Mouse (Mus musculus) liver, embryonic 14.5 days (tissue): ENCODE data around the gene Taf6l. TPM values are rescaled to one million over a fixed set of nuclear protein-coding genes. Genes with fewer than 3 reads are reported as not detected.

Experiments used
- ATAC-seq: fragments of 200-750 bp; cut with Nextera tagmentation; 2 replicates; pipeline ENCODE4 v1.8.0; 2017; ENCODE audit warnings: moderate number of reproducible peaks, mild to moderate bottlenecking, moderate library complexity; ENCODE audit not compliant: insufficient read depth
- DNase-seq, 3 experiments: peaks; one replicate each; pipeline ENCODE4 v3.0.0-alpha.2; 2012 to 2013; ENCODE audit warnings: low read depth in 3 of 3, low spot score in 3 of 3
- H3K27ac ChIP-seq: fragments of 300-500 bp; sonication (generic); 2 replicates; pipeline ENCODE4 v1.5.1; 2014; ENCODE audit warnings: moderate library complexity, mild to moderate bottlenecking, control low read depth, inconsistent platforms
- H3K27me3 ChIP-seq: fragments of 300-500 bp; sonication (generic); 2 replicates; pipeline ENCODE4 v1.6.1; 2014; ENCODE audit warnings: mild to moderate bottlenecking, low read length, moderate library complexity; ENCODE audit not compliant: control insufficient read depth, insufficient read depth
- H3K36me3 ChIP-seq: fragments of 300-500 bp; sonication (generic); replicated peaks from 2 replicates; pipeline ENCODE4 v1.6.1; 2014; ENCODE audit warnings: low read depth; ENCODE audit not compliant: control insufficient read depth, insufficient read depth
- H3K4me1 ChIP-seq, 2 experiments: fragments of 200-500 bp in 1 of 2; fragments of 300-500 bp in 1 of 2; sonication (generic) in 1 of 2; replicated peaks; 2 replicates each; pipeline ENCODE4 v1.6.1; 2012 to 2014; ENCODE audit warnings: antibody characterized with exemption in 1 of 2, inconsistent platforms in 1 of 2, low read length in 1 of 2; ENCODE audit not compliant: control insufficient read depth in 2 of 2, insufficient read depth in 2 of 2
- H3K4me2 ChIP-seq: fragments of 300-500 bp; sonication (generic); 2 replicates; pipeline ENCODE4 v1.6.1; 2014; ENCODE audit warnings: low read depth, mild to moderate bottlenecking, control low read depth, moderate library complexity
- H3K4me3 ChIP-seq, 2 experiments: fragments of 200-500 bp in 1 of 2; fragments of 300-500 bp in 1 of 2; sonication (generic) in 1 of 2; 2 replicates each; pipeline ENCODE4 v1.5.1; 2012 to 2014; ENCODE audit warnings: low read depth in 2 of 2, low read length in 2 of 2, mild to moderate bottlenecking in 2 of 2, control low read depth in 1 of 2, inconsistent platforms in 1 of 2, moderate library complexity in 1 of 2; ENCODE audit not compliant: insufficient read depth in 1 of 2
- H3K9ac ChIP-seq: fragments of 300-500 bp; sonication (generic); replicated peaks from 2 replicates; pipeline ENCODE4 v1.6.1; 2014; ENCODE audit warnings: mild to moderate bottlenecking, control low read depth, moderate library complexity
- H3K9me3 ChIP-seq: fragments of 300-500 bp; sonication (generic); 2 replicates; pipeline ENCODE4 v1.6.1; 2016; ENCODE audit warnings: low read length, mixed read lengths; ENCODE audit not compliant: control insufficient read depth
- CTCF ChIP-seq: IDR thresholded peaks from 2 replicates; pipeline ENCODE4 v1.5.1; 2016; ENCODE audit warnings: antibody characterized with exemption, low read depth, control low read depth
- EP300 ChIP-seq: IDR thresholded peaks from 2 replicates; pipeline ENCODE4 v1.6.1; 2016; ENCODE audit warnings: antibody characterized with exemption, low read depth
- WGBS: fragments of 180-500 bp; shearing (Covaris S2); extraction: QIAGEN DNeasy Blood & Tissue Kit; methylation state at CpG from one replicate; pipeline ENCODE4 v1.1.7; 2014; ENCODE audit not compliant: insufficient replicate concordance; 5-methylcytosine and 5-hydroxymethylcytosine counted together
- polyA plus RNA-seq, 2 experiments: library from polyadenylated mRNA; depleted of rRNA in 1 of 2; stranded (reverse) in 1 of 2; unstranded in 1 of 2; fragments of >200 nt; fragmentation: Nextera tagmentation in 1 of 2; extraction: Ambion mirVana in 1 of 2; gene quantifications; 2 replicates each; pipeline versions ENCODE4 v1.2.1 to v1.2.3; 2012 to 2014

Gene Taf6l
- polyA plus RNA-seq, 2 experiments, result 7.9 to 8.3 TPM

DNA sequence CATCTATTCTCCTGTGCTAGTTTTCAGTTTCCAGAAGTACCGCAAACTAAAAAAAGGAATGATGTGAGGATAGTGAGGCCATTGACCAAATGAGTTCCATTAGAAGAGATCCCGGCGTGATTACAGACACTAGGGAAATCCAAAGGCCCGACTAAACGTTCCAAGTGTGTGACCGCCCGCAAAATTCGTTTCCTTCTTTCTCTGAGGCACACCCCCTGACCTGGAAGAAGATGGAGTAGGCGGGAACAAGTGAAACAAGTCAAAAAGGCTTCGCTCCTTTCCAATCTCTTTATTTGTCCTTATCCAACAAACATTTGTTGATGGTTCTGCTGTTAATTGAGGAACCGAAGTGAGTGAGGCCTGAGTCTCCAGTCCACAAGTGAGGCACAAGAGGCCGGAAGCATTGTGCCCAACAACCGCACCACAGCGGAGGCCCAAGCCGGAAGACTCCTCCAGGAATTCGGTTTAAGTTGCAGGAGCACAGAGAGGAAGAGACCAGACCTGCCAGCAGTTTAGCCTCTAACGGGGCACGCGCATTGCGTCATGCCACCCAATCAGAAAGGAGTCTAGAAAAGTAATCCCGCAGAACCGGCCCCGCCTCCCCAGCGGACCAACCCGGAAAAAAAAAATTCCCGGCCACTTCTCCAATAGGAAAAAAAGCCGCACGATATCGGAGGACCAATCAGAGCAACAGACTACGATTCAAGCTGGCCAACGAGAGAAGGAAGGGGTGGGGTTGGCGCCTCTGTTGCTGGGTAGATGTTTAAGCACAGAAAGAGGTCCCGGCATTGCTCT lies 32.8 kb upstream of the Taf6l start, which contains the start of gene Ttc9c:
Gene Ttc9c (minus strand): TSS at position 533 of the 795 bp plus-strand sequence.
- H3K36me3 ChIP-seq, result peaks cover 44% of the 10 kb centered on the region
- DNase-seq (peak; percentile 97 to 98 (median 97)), ATAC-seq (peak; percentile 79)
- peak within 1 kb of the TSS; percentile 98 for H3K9ac ChIP-seq
- peaks cover 9 to 25% of the 10 kb centered on the region in 2 experiments for H3K4me1 ChIP-seq
- under 1% methylated on average over 33 of the region's 33 CpGs for WGBS
- peak within 1 kb of the TSS; percentile 91 for H3K4me2 ChIP-seq
- peak within 1 kb of the TSS; percentile 86 for H3K27ac ChIP-seq
- peak within 1 kb of the TSS; percentile 90 to 96 for H3K4me3 ChIP-seq
- no peaks in the 10 kb centered on the region for H3K27me3 ChIP-seq
- TF ChIP-seq EP300 (no peak), CTCF (peak; percentile 1; the same call in 1 of the 2 replicates)
- H3K9me3 ChIP-seq, result no peaks in the 10 kb centered on the region

GRCm38 (mm10) chr19:8818301-8818798 lies 32.1 kb upstream of the Taf6l start:
- 11% methylated on average over 14 of the region's 14 CpGs for WGBS
- ATAC-seq (no peak), DNase-seq (no peak)
- no peaks in the 10 kb centered on the region for H3K9me3 ChIP-seq
- peak overlapping the region; percentile 90 to 96 for H3K4me3 ChIP-seq
- peaks cover 43% of the 10 kb centered on the region for H3K36me3 ChIP-seq
- H3K27ac ChIP-seq, result peak overlapping the region; percentile 86
- TF ChIP-seq CTCF (no peak), EP300 (no peak)
- no peaks in the 10 kb centered on the region for H3K27me3 ChIP-seq
- H3K4me2 ChIP-seq, result peak overlapping the region; percentile 91
- H3K9ac ChIP-seq, result peak overlapping the region; percentile 98
- peaks cover 9 to 25% of the 10 kb centered on the region in 2 experiments for H3K4me1 ChIP-seq

- H3K9ac ChIP-seq, result peak overlapping the region; percentile 7
- H3K36me3 ChIP-seq, result peaks cover 41% of the 10 kb centered on the region
- peak overlapping the region in 1 of 2 experiments; percentile 96; a peak in 2 of 4 replicates for H3K4me3 ChIP-seq
- WGBS, result 67% methylated on average over 3 of the region's 3 CpGs
- no peak for DNase-seq
- H3K4me1 ChIP-seq, result peaks cover 5 to 16% of the 10 kb centered on the region in 2 experiments
- H3K27ac ChIP-seq, result no peak overlapping the region
- H3K9me3 ChIP-seq, result no peaks in the 10 kb centered on the region
- no peaks in the 10 kb centered on the region for H3K27me3 ChIP-seq
- ATAC-seq, result no peak
- peak overlapping the region; percentile 91 for H3K4me2 ChIP-seq
- TF ChIP-seq CTCF (no peak), EP300 (no peak)
These were observed 30.8 kb upstream of the Taf6l start for GRCm38 (mm10) chr19:8817001-8817400.

GRCm38 (mm10) chr19:8815812-8816211 lies 29.6 kb upstream of the Taf6l start:
- no peak overlapping the region for H3K4me2 ChIP-seq
- no peak overlapping the region for H3K27ac ChIP-seq
- peaks cover 45% of the 10 kb centered on the region for H3K36me3 ChIP-seq
- TF ChIP-seq CTCF (no peak), EP300 (no peak)
- WGBS, result 85% methylated on average over 11 of the region's 11 CpGs
- no peaks in the 10 kb centered on the region for H3K9me3 ChIP-seq
- no peaks in the 10 kb centered on the region for H3K27me3 ChIP-seq
- no peak overlapping the region for H3K9ac ChIP-seq
- H3K4me3 ChIP-seq, result no peak overlapping the region
- DNase-seq (no peak), ATAC-seq (no peak)
- peaks cover 3 to 14% of the 10 kb centered on the region in 2 experiments for H3K4me1 ChIP-seq

DNA sequence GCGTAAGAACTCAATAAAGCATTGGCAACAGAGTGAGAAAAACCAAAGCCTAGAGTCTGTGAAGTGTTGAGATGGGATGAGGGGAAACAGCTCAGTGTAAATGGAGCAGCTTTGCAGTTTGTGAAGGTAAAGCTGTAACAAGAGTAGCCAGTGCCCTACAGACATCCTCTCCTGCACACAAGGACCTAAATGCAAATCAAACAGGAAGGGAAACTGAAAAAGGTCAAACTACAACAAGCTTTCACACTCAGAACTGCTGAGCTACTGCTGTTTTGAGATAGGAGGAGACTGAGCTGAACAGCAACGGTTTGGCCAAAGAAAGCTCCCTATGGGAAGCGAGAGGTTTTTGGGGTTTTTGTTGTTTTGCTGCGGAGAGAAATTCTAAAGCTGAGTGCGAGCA lies 20.6 kb upstream of the Taf6l start:
- Histone ChIP-seq H3K27ac (no peak overlapping the region), H3K9me3 (no peaks in the 10 kb centered on the region), H3K4me1 (peaks cover 6 to 8% of the 10 kb centered on the region in 2 experiments; a peak in 3 of 4 replicates), H3K4me3 (no peak overlapping the region), H3K27me3 (no peaks in the 10 kb centered on the region), H3K36me3 (peaks cover 27% of the 10 kb centered on the region), H3K9ac (no peak overlapping the region), H3K4me2 (no peak overlapping the region)
- ATAC-seq, result no peak
- no peak for DNase-seq
- 82% methylated on average over 5 of the region's 5 CpGs for WGBS
- TF ChIP-seq EP300 (no peak), CTCF (no peak)
